In the genomic region with DNA sequence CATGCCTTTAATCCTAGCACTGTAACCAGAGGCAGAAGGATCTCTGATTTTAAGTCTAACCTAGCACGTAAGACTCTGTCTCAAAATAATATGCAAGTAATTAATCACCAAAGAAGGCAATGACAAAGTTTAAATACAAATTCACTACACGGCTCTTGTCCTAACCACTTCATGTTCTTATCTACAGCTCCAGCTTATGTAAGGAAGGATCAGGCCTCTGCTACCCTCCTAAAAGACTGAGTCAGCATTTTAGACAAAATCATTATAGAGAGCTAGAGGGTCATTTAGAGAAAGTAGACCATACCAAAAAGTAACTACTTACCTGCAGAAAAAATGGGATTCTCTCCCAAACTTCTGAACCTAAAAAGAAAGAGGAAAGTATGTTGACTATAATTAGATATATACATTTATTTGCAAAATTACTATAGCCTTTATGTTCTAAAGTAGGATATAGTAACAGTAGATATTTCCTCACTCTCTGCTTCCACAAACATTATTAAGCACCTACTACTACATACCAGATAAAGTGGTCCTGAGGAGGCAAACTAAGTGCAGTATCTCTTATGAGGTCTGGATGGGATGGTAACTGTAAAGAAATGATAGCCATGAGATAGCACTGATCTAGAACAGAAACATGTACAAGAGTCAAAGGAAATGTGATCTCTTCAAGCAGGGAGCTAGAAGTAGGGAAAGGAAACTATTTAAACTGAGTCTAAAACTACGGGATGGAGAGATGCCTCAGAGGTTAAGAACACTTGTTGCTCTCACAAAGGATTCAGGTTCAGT, we compare ENCODE assay signal across 26 mouse cellular contexts. TPM values are rescaled to one million over a fixed set of nuclear protein-coding genes. Genes with fewer than 3 reads are reported as not detected.
DNase-seq lines count a peak whose midpoint lies in the region; ATAC-seq and TF ChIP-seq lines count a peak whose summit lies in the region.
"Had no signal": no experiment of that assay in that cellular context is flagged by ENCODE, and none has a peak within 500 bp of the region (broad histone marks: within the 10 kb centered on the region; RNA-seq: fewer than 3 reads in every experiment).

No protein-coding gene starts in this region.

- peaks cover 2 to 60% of the 10 kb centered on the region in 2 experiments for H3K36me3 ChIP-seq in CH12.LX (replicated peaks in 1 of 2; ENCODE audit: control insufficient read depth in 1 of 2, insufficient read depth in 1 of 2, low read length in 1 of 2)
- peaks cover 59% of the 10 kb centered on the region for H3K36me3 ChIP-seq in erythroblast, embryonic 14.5 days (ENCODE audit: control insufficient read depth)
- peaks cover 15% of the 10 kb centered on the region for H3K36me3 ChIP-seq in liver, embryonic 15.5 days (replicated peaks)
- H3K36me3 ChIP-seq: lung, embryonic 15.5 days had no signal

- no peak for TF ChIP-seq CTCF in CH12.LX (conservative IDR thresholded peaks at IDR 0.05 in 1 of 2, IDR thresholded peaks at IDR 0.05 in 1 of 2; ENCODE audit: low read depth in 2 of 2, low read length in 2 of 2)

- H3K79me2 ChIP-seq in CH12.LX (replicated peaks; ENCODE audit: control insufficient read depth, extremely low read depth, insufficient read depth, poor library complexity, severe bottlenecking), result no peaks in the 10 kb centered on the region

- DNase-seq in CH12.LX (ENCODE audit: extremely low read depth) (no peak), MEL-GATA-1-ER (ENCODE audit: extremely low read depth, low read depth) (peak; percentile 40)
- no peak for DNase-seq in lung, postnatal 10 days
- no peak for DNase-seq in frontal cortex, postnatal 36 days (ENCODE audit: low spot score in 2 of 2)
- DNase-seq in urinary bladder, postnatal 36 days (ENCODE audit: low spot score in 2 of 2), result no peak
- no peak for DNase-seq in cerebellum, postnatal 36 days
- DNase-seq: adrenal gland, postnatal 10 days; heart, adult 2 months; heart, postnatal 4 days; kidney, adult 11 months; kidney, postnatal 36 days; lung, postnatal 36 days; right cerebral cortex, postnatal 25 days; spleen, adult 18-20 months; thymus, postnatal 25 days had no signal

- H3K4me2 ChIP-seq in CH12.LX (ENCODE audit: insufficient read depth, low read depth, poor library complexity, severe bottlenecking), result no peak overlapping the region
- H3K4me2 ChIP-seq in liver, embryonic 15.5 days, result peak overlapping the region; percentile 59
- H3K4me2 ChIP-seq: heart, embryonic 12.5 days; hindbrain, embryonic 13.5 days; limb, embryonic 13.5 days; lung, embryonic 15.5 days; midbrain, embryonic 13.5 days had no signal

- ATAC-seq in liver, embryonic 15.5 days (ENCODE audit: insufficient read depth), result peak; percentile 92
- ATAC-seq: forebrain, embryonic 16.5 days; inflammation-experienced regulatory T-cells, adult 6 months; midbrain, embryonic 13.5 days had no signal

- in situ Hi-C loops in CH12.LX (cut with MboI; ENCODE audit: low pct_ligation_motif_present, low pct_unique_long_range_greater_than_20kb, low sequenced_read_pairs), result no loop called here

- dilution Hi-C loops in CH12.LX (cut with MboI; ENCODE audit: extremely low pct_ligation_motif_present, extremely low pct_unique_long_range_greater_than_20kb, low sequenced_read_pairs), result no loop called here

- H3K27ac ChIP-seq in CH12.LX (ENCODE audit: insufficient read depth, low read depth), result no peak overlapping the region
- H3K27ac ChIP-seq in liver, embryonic 15.5 days (replicated peaks), result peak overlapping the region; percentile 85
- H3K27ac ChIP-seq: heart, adult 2 months; hindbrain, embryonic 13.5 days; limb, embryonic 13.5 days; lung, embryonic 15.5 days; midbrain, embryonic 13.5 days had no signal

- no peak overlapping the region for H3K9ac ChIP-seq in CH12.LX (ENCODE audit: insufficient read depth, low read depth)
- H3K9ac ChIP-seq in liver, embryonic 15.5 days, result peak overlapping the region; percentile 18; the same call in 1 of the 2 replicates
- H3K9ac ChIP-seq: heart, embryonic 12.5 days; hindbrain, embryonic 13.5 days; limb, embryonic 13.5 days; lung, embryonic 15.5 days; midbrain, embryonic 13.5 days had no signal

- WGBS in liver, embryonic 15.5 days (ENCODE audit: insufficient replicate concordance), result 31% methylated on average over 3 of the region's 3 CpGs

- H3K27me3 ChIP-seq in CH12.LX (replicated peaks), result no peaks in the 10 kb centered on the region
- no peaks in the 10 kb centered on the region for H3K27me3 ChIP-seq in erythroblast, embryonic 14.5 days (ENCODE audit: control insufficient read depth)
- no peaks in the 10 kb centered on the region for H3K27me3 ChIP-seq in liver, embryonic 15.5 days
- H3K27me3 ChIP-seq: heart, embryonic 12.5 days; hindbrain, embryonic 13.5 days; limb, embryonic 13.5 days; lung, embryonic 15.5 days; megakaryocyte, embryonic 14.5 days; midbrain, embryonic 13.5 days had no signal

- no peak overlapping the region for H3K4me3 ChIP-seq in CH12.LX (replicated peaks in 1 of 3; ENCODE audit: low read depth in 2 of 3, low read length in 2 of 3, poor library complexity in 1 of 3)
- H3K4me3 ChIP-seq in erythroblast, embryonic 14.5 days (replicated peaks), result peak overlapping the region; percentile 6
- no peak overlapping the region for H3K4me3 ChIP-seq in liver, embryonic 15.5 days (replicated peaks)
- H3K4me3 ChIP-seq: heart, adult 2 months; heart, embryonic 12.5 days; hindbrain, embryonic 13.5 days; layer of hippocampus, adult 2 months; limb, embryonic 13.5 days; lung, embryonic 15.5 days; megakaryocyte, embryonic 14.5 days; midbrain, embryonic 13.5 days had no signal

- no peaks in the 10 kb centered on the region for H3K4me1 ChIP-seq in CH12.LX (ENCODE audit: control insufficient read depth in 1 of 2, insufficient read depth in 2 of 2)
- peaks cover 81% of the 10 kb centered on the region for H3K4me1 ChIP-seq in erythroblast, embryonic 14.5 days (ENCODE audit: control insufficient read depth)
- peaks cover 62% of the 10 kb centered on the region for H3K4me1 ChIP-seq in liver, embryonic 15.5 days (replicated peaks)
- H3K4me1 ChIP-seq: heart, embryonic 12.5 days; hindbrain, embryonic 13.5 days; limb, embryonic 13.5 days; lung, embryonic 15.5 days; midbrain, embryonic 13.5 days had no signal

- H3K9me3 ChIP-seq in CH12.LX (replicated peaks; ENCODE audit: low read length), result peaks cover 6% of the 10 kb centered on the region
- H3K9me3 ChIP-seq in erythroblast, embryonic 14.5 days (ENCODE audit: control insufficient read depth, low read length), result peaks cover 4% of the 10 kb centered on the region
- no peaks in the 10 kb centered on the region for H3K9me3 ChIP-seq in liver, embryonic 15.5 days (replicated peaks)
- H3K9me3 ChIP-seq: hindbrain, embryonic 13.5 days; limb, embryonic 13.5 days; lung, embryonic 15.5 days; midbrain, embryonic 13.5 days had no signal

- TF ChIP-seq EP300 in CH12.LX (IDR thresholded peaks at IDR 0.05; ENCODE audit: low read length), result no peak

- TF ChIP-seq POLR2A in CH12.LX (IDR thresholded peaks at IDR 0.05; ENCODE audit: low read depth, low read length), result no peak

- no peak for TF ChIP-seq RAD21 in CH12.LX (IDR thresholded peaks at IDR 0.05; ENCODE audit: low read depth, low read length)

TF ChIP-seq in CH12.LX, 34 proteins besides CTCF, POLR2A, EP300 and RAD21:
- TF ChIP-seq MAZ (IDR thresholded peaks at IDR 0.05; ENCODE audit: low read depth, low read length) (no peak), TBP (conservative IDR thresholded peaks at IDR 0.05; ENCODE audit: low read depth, low read length) (no peak), MAFK (IDR thresholded peaks at IDR 0.05; ENCODE audit: insufficient replicate concordance, low read length) (peak; percentile 84)

RNA-seq across cellular contexts. Expression of gene Coa4, which starts 34.3 kb away (rescaled TPM):
- total RNA-seq in CH12.LX (2012; rRNA removed) (22.9 and 25.5 TPM in 2 replicates), CH12.LX (2014; rRNA removed) (20.3 and 24.1 TPM in 2 replicates)
- polyA plus RNA-seq in CH12.LX (2012; ENCODE audit: insufficient read length, low read depth), result 22.0 and 24.1 TPM in 2 replicates
- polyA plus RNA-seq in erythroblast, embryonic 14.5 days (2012), result 0.60 and 0.96 TPM in 2 replicates
- 11.5 and 12.3 TPM in 2 replicates for polyA plus RNA-seq in liver, embryonic 15.5 days (2015; fragmentation: Nextera tagmentation; extraction: Ambion mirVana)

RNA-seq across cellular contexts. Expression of gene Rab6a, which starts 36.1 kb away (rescaled TPM):
- total RNA-seq in CH12.LX (2012; rRNA removed) (11.1 and 12.0 TPM in 2 replicates), CH12.LX (2014; rRNA removed) (30.7 and 35.2 TPM in 2 replicates)
- 23.2 and 30.7 TPM in 2 replicates for polyA plus RNA-seq in CH12.LX (2012; ENCODE audit: insufficient read length, low read depth)
- 2.7 and 3.8 TPM in 2 replicates for polyA plus RNA-seq in erythroblast, embryonic 14.5 days (2012)
- polyA plus RNA-seq in liver, embryonic 15.5 days (2015; fragmentation: Nextera tagmentation; extraction: Ambion mirVana), result 39.1 TPM in 2 replicates

RNA-seq across cellular contexts. Expression of gene Mrpl48, which starts 37.0 kb away (rescaled TPM):
- total RNA-seq in CH12.LX (2012; rRNA removed), result 39.1 and 42.5 TPM in 2 replicates
- 99.4 and 104 TPM in 2 replicates for total RNA-seq in CH12.LX (2014; rRNA removed)
- 98.5 and 110 TPM in 2 replicates for polyA plus RNA-seq in CH12.LX (2012; ENCODE audit: insufficient read length, low read depth)
- 0.27 and 0.42 TPM in 2 replicates for polyA plus RNA-seq in erythroblast, embryonic 14.5 days (2012)
- polyA plus RNA-seq in liver, embryonic 15.5 days (2015; fragmentation: Nextera tagmentation; extraction: Ambion mirVana), result 34.0 and 41.3 TPM in 2 replicates

RNA-seq across cellular contexts. Expression of gene Dnajb13, which starts 56.4 kb away (rescaled TPM):
- total RNA-seq in CH12.LX (2012; rRNA removed) (11.8 and 15.6 TPM in 2 replicates), CH12.LX (2014; rRNA removed) (24.5 and 32.0 TPM in 2 replicates)
- polyA plus RNA-seq in CH12.LX (2012; ENCODE audit: insufficient read length, low read depth), result 13.9 and 17.8 TPM in 2 replicates
- polyA plus RNA-seq in erythroblast, embryonic 14.5 days (2012), result not detected in 2 replicates
- 2.9 and 3.8 TPM in 2 replicates for polyA plus RNA-seq in liver, embryonic 15.5 days (2015; fragmentation: Nextera tagmentation; extraction: Ambion mirVana)
- total RNA-seq: heart, adult 2 months; heart, postnatal 4 days had no signal

Comparison
In these comparisons a context has a peak if more than half of its experiments do, and no peak if none do; other contexts are left out.
1. RNA of gene Mrpl48, which starts 37.0 kb away (polyA plus RNA-seq): 98.5 to 110 TPM in CH12.LX and 34.0 to 41.3 TPM in liver, embryonic 15.5 days; 0.27 to 0.42 TPM in erythroblast, embryonic 14.5 days; every median in the first group is over 10 times any median in the second.